In the genomic region with DNA sequence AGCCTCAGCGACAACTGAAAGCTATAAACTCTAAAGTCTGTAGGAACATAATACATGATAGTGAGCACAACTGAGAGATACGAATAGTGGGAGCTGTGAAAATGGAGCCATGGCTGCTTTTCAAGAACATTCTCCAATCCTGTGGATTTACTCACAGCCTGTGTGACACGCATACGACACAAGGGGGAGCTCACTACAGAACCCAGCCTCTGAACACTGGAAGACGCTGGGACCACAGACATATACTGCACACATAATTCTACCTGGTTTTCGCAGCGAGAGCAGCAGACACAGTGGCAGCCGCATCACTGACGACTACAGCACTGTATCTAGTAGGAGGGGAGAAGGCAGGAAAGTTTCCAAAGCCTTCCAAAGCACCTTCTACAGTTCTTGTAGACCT, we compare ENCODE assay signal across 8 mouse cellular contexts.
DNase-seq lines count a peak whose midpoint lies in the region; ATAC-seq and TF ChIP-seq lines count a peak whose summit lies in the region.

No protein-coding gene starts in this region.

- DNase-seq in B cell, adult 2 months: peak; percentile 47 to 56
- peak; percentile 68 for DNase-seq in adrenal gland, postnatal 10 days
- DNase-seq in embryonic facial prominence, embryonic 11.5 days (ENCODE audit: low spot score): peak; percentile 73
- peak; percentile 84 for DNase-seq in kidney, postnatal 0 days (ENCODE audit: low spot score)
- peak; percentile 34 for DNase-seq in liver, adult 2 months (ENCODE audit: extremely low read depth, low read depth, low spot score)

- H3K36me3 ChIP-seq in embryonic facial prominence, embryonic 11.5 days (replicated peaks; ENCODE audit: control insufficient read depth, insufficient read depth, low read depth, low read length): no peaks in the 10 kb centered on the region
- peaks cover 8% of the 10 kb centered on the region for H3K36me3 ChIP-seq in heart, embryonic 12.5 days
- H3K36me3 ChIP-seq in kidney, postnatal 0 days (ENCODE audit: insufficient read depth, low read length): 0 out of 2 replicates have a peak, but pooled peaks cover under 1% of the 10 kb centered on the region
- peaks cover 3% of the 10 kb centered on the region for H3K36me3 ChIP-seq in liver, adult 2 months (ENCODE audit: control insufficient read depth, insufficient read depth, low read length)
- H3K36me3 ChIP-seq in stomach, embryonic 15.5 days: no peaks in the 10 kb centered on the region

- ATAC-seq in embryonic facial prominence, embryonic 11.5 days (replicated peaks; ENCODE audit: insufficient number of reproducible peaks, low FRiP score, low TSS enrichment, low read depth): peak; percentile 69; the same call in 1 of the 2 replicates
- ATAC-seq in heart, embryonic 12.5 days (ENCODE audit: insufficient number of reproducible peaks, low FRiP score): peak; percentile 54; the same call in 1 of the 2 replicates
- peak; percentile 75 for ATAC-seq in kidney, postnatal 0 days (replicated peaks; ENCODE audit: low FRiP score, low read depth)
- ATAC-seq in monocyte, adult 5-6 weeks (replicated peaks; ENCODE audit: insufficient number of reproducible peaks, low FRiP score, low TSS enrichment, poor library complexity, severe bottlenecking): peak; percentile 59; the same call in 1 of the 2 replicates
- no peak for ATAC-seq in stomach, embryonic 15.5 days (ENCODE audit: insufficient read depth, low FRiP score, low read depth)

- H3K27ac ChIP-seq in embryonic facial prominence, embryonic 11.5 days (replicated peaks; ENCODE audit: low read depth, low read length): no peak overlapping the region
- no peak overlapping the region for H3K27ac ChIP-seq in heart, embryonic 12.5 days (ENCODE audit: poor library complexity, severe bottlenecking)
- no peak overlapping the region for H3K27ac ChIP-seq in kidney, postnatal 0 days
- no peak overlapping the region for H3K27ac ChIP-seq in liver, adult 2 months (replicated peaks; ENCODE audit: insufficient read depth, low read depth, low read length)
- H3K27ac ChIP-seq in stomach, embryonic 15.5 days: no peak overlapping the region

- H3K9ac ChIP-seq in embryonic facial prominence, embryonic 11.5 days (replicated peaks; ENCODE audit: low read length): no peak overlapping the region
- no peak overlapping the region for H3K9ac ChIP-seq in heart, embryonic 12.5 days
- H3K9ac ChIP-seq in kidney, postnatal 0 days (ENCODE audit: low read depth, low read length): no peak overlapping the region
- H3K9ac ChIP-seq in liver, adult 2 months (ENCODE audit: low read depth, low read length): no peak overlapping the region
- no peak overlapping the region for H3K9ac ChIP-seq in stomach, embryonic 15.5 days

- H3K9me3 ChIP-seq in embryonic facial prominence, embryonic 11.5 days (replicated peaks; ENCODE audit: control insufficient read depth, low read length): no peaks in the 10 kb centered on the region
- no peaks in the 10 kb centered on the region for H3K9me3 ChIP-seq in heart, embryonic 12.5 days (replicated peaks)
- no peaks in the 10 kb centered on the region for H3K9me3 ChIP-seq in kidney, postnatal 0 days (replicated peaks; ENCODE audit: low read length)
- H3K9me3 ChIP-seq in stomach, embryonic 15.5 days: no peaks in the 10 kb centered on the region

- H3K27me3 ChIP-seq in embryonic facial prominence, embryonic 11.5 days (ENCODE audit: control insufficient read depth, insufficient read depth, low read length): no peaks in the 10 kb centered on the region
- H3K27me3 ChIP-seq in heart, embryonic 12.5 days (replicated peaks): no peaks in the 10 kb centered on the region
- no peaks in the 10 kb centered on the region for H3K27me3 ChIP-seq in kidney, postnatal 0 days (ENCODE audit: insufficient read depth, low read length)
- H3K27me3 ChIP-seq in liver, adult 2 months (ENCODE audit: control insufficient read depth, insufficient read depth, low read length): no peaks in the 10 kb centered on the region
- H3K27me3 ChIP-seq in stomach, embryonic 15.5 days (replicated peaks): no peaks in the 10 kb centered on the region

- peak; percentile 78 for TF ChIP-seq CTCF in kidney, postnatal 0 days (IDR thresholded peaks at IDR 0.05; ENCODE audit: low read depth)
- peak; percentile 59 for TF ChIP-seq CTCF in liver, adult 2 months (IDR thresholded peaks at IDR 0.05; ENCODE audit: low read depth, low read length)

- H3K4me2 ChIP-seq in embryonic facial prominence, embryonic 11.5 days (ENCODE audit: low read depth, low read length): no peak overlapping the region
- peak overlapping the region; percentile 33 for H3K4me2 ChIP-seq in heart, embryonic 12.5 days
- H3K4me2 ChIP-seq in kidney, postnatal 0 days (ENCODE audit: low read length): peak overlapping the region; percentile 25; the same call in 1 of the 2 replicates
- H3K4me2 ChIP-seq in stomach, embryonic 15.5 days: peak overlapping the region; percentile 11; the same call in 1 of the 2 replicates

- no peaks in the 10 kb centered on the region; the same call in 1 of the 2 replicates for H3K4me1 ChIP-seq in embryonic facial prominence, embryonic 11.5 days (ENCODE audit: control insufficient read depth, insufficient read depth, low read length)
- H3K4me1 ChIP-seq in heart, embryonic 12.5 days (replicated peaks): peaks cover 22% of the 10 kb centered on the region
- no peaks in the 10 kb centered on the region for H3K4me1 ChIP-seq in kidney, postnatal 0 days (replicated peaks; ENCODE audit: insufficient read depth, low read length)
- H3K4me1 ChIP-seq in liver, adult 2 months (ENCODE audit: control insufficient read depth, insufficient read depth, low read length): no peaks in the 10 kb centered on the region
- no peaks in the 10 kb centered on the region for H3K4me1 ChIP-seq in stomach, embryonic 15.5 days

- no peaks in the 10 kb centered on the region for H3K79me2 ChIP-seq in liver, adult 2 months (ENCODE audit: control insufficient read depth, insufficient read depth, low read length)

- no peak overlapping the region for H3K4me3 ChIP-seq in embryonic facial prominence, embryonic 11.5 days (ENCODE audit: low read depth, low read length)
- H3K4me3 ChIP-seq in heart, embryonic 12.5 days: no peak overlapping the region
- no peak overlapping the region for H3K4me3 ChIP-seq in kidney, postnatal 0 days (replicated peaks; ENCODE audit: low read depth, low read length)
- no peak overlapping the region for H3K4me3 ChIP-seq in liver, adult 2 months (ENCODE audit: insufficient read depth, low read depth, low read length)
- no peak overlapping the region; the same call in 1 of the 2 replicates for H3K4me3 ChIP-seq in stomach, embryonic 15.5 days (replicated peaks)

- no peak for TF ChIP-seq POLR2A in liver, adult 2 months (IDR thresholded peaks at IDR 0.05; ENCODE audit: extremely low read depth, insufficient read depth, low read length)

- WGBS in embryonic facial prominence, embryonic 11.5 days: 50% methylated on average over 9 of the region's 9 CpGs
- 55% methylated on average over 9 of the region's 9 CpGs for WGBS in heart, embryonic 12.5 days
- 41% methylated on average over 9 of the region's 9 CpGs for WGBS in kidney, postnatal 0 days
- 55% methylated on average over 9 of the region's 9 CpGs for WGBS in liver, adult 2 months
- 42% methylated on average over 9 of the region's 9 CpGs for WGBS in stomach, embryonic 15.5 days

Comparison
In these comparisons a context has a peak if more than half of its experiments do, and no peak if none do; other contexts are left out.
1. DNase-seq: peak in every context shown above with its lines; median percentile 84 in kidney, postnatal 0 days; 73 in embryonic facial prominence, embryonic 11.5 days; 68 in adrenal gland, postnatal 10 days; 52 in B cell, adult 2 months; 34 in liver, adult 2 months.